ENCODE assay signal across 19 mouse cellular contexts in the genomic region with DNA sequence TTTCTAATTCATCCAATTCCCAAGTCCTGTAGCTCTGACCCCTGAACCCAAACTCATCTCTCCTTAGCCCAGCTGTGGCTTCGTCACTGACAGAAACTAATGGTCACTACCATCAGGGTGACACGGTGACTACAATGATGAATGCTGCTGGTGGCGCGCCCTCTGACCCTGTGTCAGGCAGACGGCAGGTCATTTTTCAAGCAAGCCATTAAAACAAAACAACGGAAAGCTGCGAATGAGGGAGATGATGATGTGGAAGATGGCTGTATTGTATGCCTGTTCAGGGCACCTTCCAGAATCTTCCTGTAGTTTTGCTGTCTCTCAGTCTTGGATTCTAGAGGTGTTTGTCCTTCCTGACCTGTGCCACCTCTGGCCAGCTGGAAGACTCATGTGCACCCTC. TPM values are rescaled to one million over a fixed set of nuclear protein-coding genes. Genes with fewer than 3 reads are reported as not detected.
DNase-seq lines count a peak whose midpoint lies in the region; ATAC-seq lines count a peak whose summit lies in the region.
"Had no signal": no experiment of that assay in that cellular context is flagged by ENCODE, and none has a peak within 500 bp of the region (broad histone marks: within the 10 kb centered on the region; RNA-seq: fewer than 3 reads in every experiment).

No protein-coding gene starts in this region.

- no peak overlapping the region for H3K4me2 ChIP-seq in hindbrain, embryonic 14.5 days (replicated peaks)
- no peak overlapping the region for H3K4me2 ChIP-seq in neural tube, embryonic 11.5 days (ENCODE audit: low read depth)
- H3K4me2 ChIP-seq: embryonic facial prominence, embryonic 12.5 days; embryonic facial prominence, embryonic 15.5 days; heart, embryonic 11.5 days had no signal

- ATAC-seq in hindbrain, embryonic 14.5 days (ENCODE audit: low FRiP score): no peak
- ATAC-seq in neural tube, embryonic 11.5 days (ENCODE audit: insufficient read depth, low FRiP score, low TSS enrichment): no peak
- ATAC-seq in CD4-positive, CD25-positive, alpha-beta regulatory T cell, adult 4 months: no peak
- ATAC-seq: forebrain, embryonic 14.5 days; forebrain, postnatal 0 days; Patski had no signal

- H3K36me3 ChIP-seq in hindbrain, embryonic 10.5 days: no peaks in the 10 kb centered on the region
- H3K36me3 ChIP-seq in hindbrain, embryonic 14.5 days (replicated peaks; ENCODE audit: control insufficient read depth, insufficient read depth): no peaks in the 10 kb centered on the region
- no peaks in the 10 kb centered on the region for H3K36me3 ChIP-seq in neural tube, embryonic 11.5 days (ENCODE audit: control insufficient read depth, insufficient read depth, low read length)
- H3K36me3 ChIP-seq: embryonic facial prominence, embryonic 12.5 days; embryonic facial prominence, embryonic 15.5 days; G1E had no signal

- H3K4me1 ChIP-seq in hindbrain, embryonic 10.5 days (replicated peaks): peaks cover 12% of the 10 kb centered on the region
- peaks cover 8% of the 10 kb centered on the region for H3K4me1 ChIP-seq in hindbrain, embryonic 14.5 days (replicated peaks; ENCODE audit: control insufficient read depth, insufficient read depth, low read length)
- no peaks in the 10 kb centered on the region for H3K4me1 ChIP-seq in neural tube, embryonic 11.5 days (ENCODE audit: control insufficient read depth, insufficient read depth, low read length)
- H3K4me1 ChIP-seq: embryonic facial prominence, embryonic 12.5 days had no signal

- no peak overlapping the region for H3K4me3 ChIP-seq in hindbrain, embryonic 10.5 days
- no peak overlapping the region for H3K4me3 ChIP-seq in hindbrain, embryonic 14.5 days (replicated peaks; ENCODE audit: low read length)
- H3K4me3 ChIP-seq in neural tube, embryonic 11.5 days (ENCODE audit: low read depth, low read length): no peak overlapping the region
- H3K4me3 ChIP-seq: embryonic facial prominence, embryonic 12.5 days; embryonic facial prominence, embryonic 15.5 days; gastrocnemius, adult 2 months had no signal

- no peaks in the 10 kb centered on the region for H3K9me3 ChIP-seq in hindbrain, embryonic 10.5 days
- H3K9me3 ChIP-seq in hindbrain, embryonic 14.5 days (ENCODE audit: control insufficient read depth, low read length): no peaks in the 10 kb centered on the region
- H3K9me3 ChIP-seq in neural tube, embryonic 11.5 days (ENCODE audit: control insufficient read depth, low read length): no peaks in the 10 kb centered on the region
- H3K9me3 ChIP-seq: embryonic facial prominence, embryonic 12.5 days; embryonic facial prominence, embryonic 15.5 days; G1E had no signal

- no peak overlapping the region for H3K27ac ChIP-seq in hindbrain, embryonic 10.5 days
- no peak overlapping the region for H3K27ac ChIP-seq in hindbrain, embryonic 14.5 days
- no peak overlapping the region for H3K27ac ChIP-seq in neural tube, embryonic 11.5 days (ENCODE audit: low read depth, low read length)
- H3K27ac ChIP-seq: embryonic facial prominence, embryonic 12.5 days; embryonic facial prominence, embryonic 15.5 days; gastrocnemius, adult 2 months had no signal

- no peaks in the 10 kb centered on the region for H3K27me3 ChIP-seq in hindbrain, embryonic 10.5 days (ENCODE audit: insufficient read depth, poor library complexity, severe bottlenecking)
- H3K27me3 ChIP-seq in hindbrain, embryonic 14.5 days (ENCODE audit: control insufficient read depth, insufficient read depth, low read length): no peaks in the 10 kb centered on the region
- H3K27me3 ChIP-seq in neural tube, embryonic 11.5 days (ENCODE audit: control insufficient read depth, insufficient read depth, low read length): no peaks in the 10 kb centered on the region
- H3K27me3 ChIP-seq: embryonic facial prominence, embryonic 12.5 days; embryonic facial prominence, embryonic 15.5 days had no signal

- no peak overlapping the region for H3K9ac ChIP-seq in hindbrain, embryonic 14.5 days
- H3K9ac ChIP-seq in neural tube, embryonic 11.5 days (ENCODE audit: low read length): no peak overlapping the region
- H3K9ac ChIP-seq: embryonic facial prominence, embryonic 12.5 days; embryonic facial prominence, embryonic 15.5 days; forebrain, postnatal 0 days had no signal

- peak; percentile 54 for DNase-seq in hindbrain, embryonic 10.5 days (ENCODE audit: low spot score)
- no peak for DNase-seq in hindbrain, embryonic 14.5 days (ENCODE audit: low spot score)
- peak; percentile 79 for DNase-seq in embryo, embryonic 10 days (ENCODE audit: low spot score)
- peak; percentile 63 for DNase-seq in embryo, embryonic 9.5 days (ENCODE audit: extremely low spot score)
- peak; percentile 59 for DNase-seq in neural tube, embryonic 11.5 days (ENCODE audit: low spot score)
- DNase-seq in urinary bladder, postnatal 36 days (ENCODE audit: low spot score in 2 of 2): no peak
- no peak for DNase-seq in right cerebral cortex, postnatal 14 days
- DNase-seq: cerebellum, adult 18-20 months; cerebellum, adult 9-10 months; forebrain, postnatal 0 days; heart, adult 11 months had no signal

- 46% methylated on average over 7 of the region's 7 CpGs for WGBS in hindbrain, embryonic 10.5 days
- 45% methylated on average over 7 of the region's 7 CpGs for WGBS in hindbrain, embryonic 14.5 days
- WGBS in neural tube, embryonic 11.5 days: 26% methylated on average over 7 of the region's 7 CpGs

RNA-seq across cellular contexts. Expression of a gene that starts 8.0 kb away (rescaled TPM):
- 0.10 and 0.20 TPM in 2 replicates for polyA plus RNA-seq in hindbrain, embryonic 10.5 days (2016; fragmentation: Nextera tagmentation; extraction: Ambion mirVana)
- 0.25 and 0.29 TPM in 2 replicates for polyA plus RNA-seq in hindbrain, embryonic 14.5 days (2014; fragmentation: Nextera tagmentation; extraction: Ambion mirVana)
- polyA plus RNA-seq in neural tube, embryonic 11.5 days (2014; fragmentation: Nextera tagmentation; extraction: Ambion mirVana): not detected in 2 replicates
- polyA plus RNA-seq in CD4-positive, CD25-positive, alpha-beta regulatory T cell, adult 4 months (2017; shearing (Covaris generic)): not detected
- polyA plus RNA-seq: G1E had no signal

RNA-seq across cellular contexts. Expression of a gene that starts 28.9 kb away (rescaled TPM):
- 99.2 and 114 TPM in 2 replicates for polyA plus RNA-seq in hindbrain, embryonic 10.5 days (2016; fragmentation: Nextera tagmentation; extraction: Ambion mirVana)
- polyA plus RNA-seq in hindbrain, embryonic 14.5 days (2014; fragmentation: Nextera tagmentation; extraction: Ambion mirVana): 96.7 and 101 TPM in 2 replicates
- polyA plus RNA-seq in neural tube, embryonic 11.5 days (2014; fragmentation: Nextera tagmentation; extraction: Ambion mirVana): 58.8 and 65.0 TPM in 2 replicates
- 1 to 10 TPM; 3.3 to 4.9 TPM for polyA plus RNA-seq in CD4-positive, CD25-positive, alpha-beta regulatory T cell, adult 4 months (2017; shearing (Covaris generic))

RNA-seq across cellular contexts. Expression of a gene that starts 49.1 kb away (rescaled TPM):
- polyA plus RNA-seq in hindbrain, embryonic 10.5 days (2016; fragmentation: Nextera tagmentation; extraction: Ambion mirVana): 19.1 and 20.4 TPM in 2 replicates
- polyA plus RNA-seq in hindbrain, embryonic 14.5 days (2014; fragmentation: Nextera tagmentation; extraction: Ambion mirVana): 15.2 and 16.1 TPM in 2 replicates
- polyA plus RNA-seq in neural tube, embryonic 11.5 days (2014; fragmentation: Nextera tagmentation; extraction: Ambion mirVana): 17.3 and 18.9 TPM in 2 replicates
- polyA plus RNA-seq in CD4-positive, CD25-positive, alpha-beta regulatory T cell, adult 4 months (2017; shearing (Covaris generic)): 1 to 10 TPM; 2.0 to 2.1 TPM

Comparison
In these comparisons a context has a peak if more than half of its experiments do, and no peak if none do; other contexts are left out.
1. DNase-seq: peak in hindbrain, embryonic 10.5 days (single experiment), embryo, embryonic 10 days (single experiment), embryo, embryonic 9.5 days (single experiment) and neural tube, embryonic 11.5 days (single experiment); none in hindbrain, embryonic 14.5 days (single experiment), urinary bladder, postnatal 36 days (0 of 2) and right cerebral cortex, postnatal 14 days (single experiment).
2. RNA of a gene that starts 28.9 kb away (polyA plus RNA-seq): 99.2 to 114 TPM in hindbrain, embryonic 10.5 days, 96.7 to 101 TPM in hindbrain, embryonic 14.5 days and 58.8 to 65.0 TPM in neural tube, embryonic 11.5 days; 3.3 to 4.9 TPM in CD4-positive, CD25-positive, alpha-beta regulatory T cell, adult 4 months; every median in the first group is over 10 times any median in the second.